Mouse (Mus musculus) layer of hippocampus, adult 9-10 months (tissue): ENCODE results near the gene Lpp.

ENCODE experiments used
- DNase-seq: peaks from one replicate; pipeline ENCODE4 v3.0.0; 2022; ENCODE audit warnings: low spot score

Gene Lpp

DNA sequence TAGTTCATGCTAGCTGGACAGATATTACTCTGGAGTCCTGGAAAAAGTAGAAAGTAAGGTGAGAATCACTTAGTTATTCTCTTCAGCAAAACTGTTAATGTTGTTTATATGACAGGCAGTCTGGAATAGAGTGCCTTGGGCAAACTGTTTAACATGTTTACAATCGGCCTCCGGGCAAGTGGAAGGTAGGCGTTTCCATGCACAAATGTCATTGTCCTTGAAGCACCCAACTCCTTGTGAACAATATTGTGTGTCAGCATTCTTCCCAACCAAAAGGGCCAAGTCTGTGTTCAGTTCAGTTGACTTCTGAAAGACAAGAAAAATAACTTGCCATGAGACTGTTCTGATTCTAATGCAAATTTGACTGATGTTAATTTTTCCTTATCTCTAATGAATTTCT is 539.5 kb downstream of the Lpp start:
- no peak for DNase-seq

GRCm38 (mm10) chr16:24933691-24934090 is 540.4 kb downstream of the Lpp start:
- DNase-seq, result no peak

DNA sequence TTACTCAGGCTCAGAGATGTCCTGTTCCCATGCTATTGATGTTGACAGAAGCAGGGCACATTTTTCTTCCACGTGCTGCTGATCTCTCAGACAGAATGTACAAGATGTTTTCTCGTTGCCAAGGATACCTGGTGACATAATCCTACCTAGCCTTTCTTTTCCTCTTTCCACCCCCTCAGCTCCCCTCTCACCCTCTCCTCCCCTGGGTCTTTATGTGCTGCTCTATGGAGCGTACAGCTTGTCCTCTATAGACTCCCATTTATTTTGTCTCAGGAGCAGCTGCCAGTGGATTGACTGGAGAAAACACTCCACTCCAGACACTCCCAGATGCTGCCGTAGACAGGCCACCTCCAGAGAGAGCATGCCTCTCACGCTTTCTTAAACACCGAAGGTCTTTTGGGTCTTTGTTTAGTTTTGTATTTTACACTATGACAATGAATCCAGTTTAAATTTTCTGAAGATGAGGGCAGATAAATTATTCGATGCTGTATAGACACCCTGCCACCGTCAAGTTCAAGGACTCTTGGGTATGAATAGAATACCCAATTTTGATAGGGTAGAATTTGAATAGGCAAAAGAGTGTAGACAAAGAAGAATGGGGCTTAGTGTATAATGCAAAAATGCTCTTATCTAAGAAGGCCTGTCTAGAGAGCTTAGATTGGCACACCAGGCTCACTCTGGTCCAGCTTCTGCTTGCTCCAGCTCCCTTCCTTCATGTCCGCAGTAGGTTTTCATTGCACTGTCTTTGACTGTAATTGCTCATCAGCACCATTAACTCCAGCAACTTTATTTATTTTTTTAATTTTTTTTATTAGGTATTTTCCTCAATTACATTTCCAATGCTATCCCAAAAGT is 548.2 kb downstream of the Lpp start:
- no peak for DNase-seq

DNA sequence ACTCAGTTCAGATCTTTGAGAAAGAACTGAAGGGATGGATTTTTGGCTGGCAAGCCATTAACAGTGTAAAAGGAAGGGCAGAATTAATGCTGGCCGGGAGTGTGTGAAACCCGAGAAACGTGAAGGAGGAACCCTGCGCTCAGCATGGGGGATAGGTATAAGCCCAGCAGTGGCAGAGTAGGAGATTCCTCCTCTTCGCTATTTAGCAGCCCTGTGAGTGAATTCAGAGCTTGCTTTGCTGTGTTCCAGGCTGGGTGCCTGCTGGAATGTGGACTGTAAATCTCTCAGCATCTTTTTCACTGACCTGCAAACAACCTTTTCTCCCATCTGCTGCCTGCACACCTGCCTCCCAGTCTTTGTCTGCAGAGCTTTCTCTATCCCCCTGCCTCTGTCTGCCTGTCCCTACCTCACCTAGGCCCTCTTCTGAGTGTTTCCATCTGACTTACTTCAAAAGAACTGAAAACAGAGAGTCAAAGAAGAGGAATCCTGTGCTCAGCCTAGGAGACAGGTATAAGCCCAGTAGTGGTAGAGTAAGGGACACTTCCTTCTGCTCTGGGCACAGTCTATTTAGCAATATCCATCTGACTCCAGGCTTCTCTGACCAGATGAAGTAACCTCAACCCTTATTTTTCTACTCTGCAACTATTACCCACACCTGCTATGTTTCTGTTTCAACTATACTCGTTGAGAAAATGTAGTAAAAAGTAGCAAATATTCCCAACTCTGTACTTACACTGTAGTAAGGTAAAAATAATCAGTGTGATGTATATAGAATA is 550.4 kb downstream of the Lpp start:
- DNase-seq, result no peak

GRCm38 (mm10) chr16:24946356-24946755 is 553.0 kb downstream of the Lpp start:
- no peak for DNase-seq

DNA sequence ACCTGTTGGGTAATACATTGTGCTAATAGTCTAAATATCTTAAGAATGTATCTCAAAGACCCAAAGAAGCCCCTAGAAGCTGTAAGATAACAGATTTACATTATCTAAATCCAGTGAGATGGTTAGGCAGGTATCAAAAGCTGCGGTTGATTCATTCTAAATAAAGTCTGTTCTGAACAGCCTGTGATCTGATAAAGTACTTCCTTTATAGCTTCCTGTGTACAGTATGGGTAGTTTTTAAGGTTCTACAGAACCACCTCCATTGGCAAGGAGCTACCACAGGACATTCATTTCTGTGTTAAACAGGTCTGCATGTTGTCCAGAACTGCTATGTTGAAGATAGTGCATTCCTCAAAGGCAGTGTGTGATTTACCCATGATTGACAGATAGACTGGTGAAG is 554.2 kb downstream of the Lpp start:
- no peak for DNase-seq

DNA sequence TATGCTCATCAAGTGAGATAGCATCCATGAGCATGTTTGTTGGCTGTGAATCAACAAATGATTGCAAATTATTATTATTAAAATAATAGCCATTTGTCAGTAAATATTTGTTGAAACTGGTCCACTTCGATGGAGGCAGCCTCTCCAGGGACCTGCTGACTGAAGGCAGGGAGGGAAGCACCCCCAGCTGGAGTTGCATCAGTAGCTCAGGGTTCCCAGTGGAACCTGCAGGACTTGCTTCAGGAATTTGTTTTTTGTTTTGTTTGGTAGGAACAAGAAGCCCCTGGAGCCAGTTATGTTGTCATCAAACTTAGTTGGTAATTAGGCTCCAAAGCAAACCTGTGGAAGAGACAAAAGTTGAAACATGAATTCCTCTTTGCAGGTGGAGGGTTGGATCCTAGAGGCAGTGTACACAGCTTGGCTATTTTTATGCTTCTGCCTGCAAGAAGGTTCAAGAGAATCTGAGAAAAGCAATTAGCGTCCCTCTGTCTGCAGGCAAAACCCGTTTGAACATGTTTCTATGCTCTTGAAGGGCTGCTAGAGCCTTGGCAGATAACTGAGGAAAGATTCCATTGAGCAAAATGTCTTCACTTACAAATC is 554.9 kb downstream of the Lpp start:
- DNase-seq, result no peak

DNA sequence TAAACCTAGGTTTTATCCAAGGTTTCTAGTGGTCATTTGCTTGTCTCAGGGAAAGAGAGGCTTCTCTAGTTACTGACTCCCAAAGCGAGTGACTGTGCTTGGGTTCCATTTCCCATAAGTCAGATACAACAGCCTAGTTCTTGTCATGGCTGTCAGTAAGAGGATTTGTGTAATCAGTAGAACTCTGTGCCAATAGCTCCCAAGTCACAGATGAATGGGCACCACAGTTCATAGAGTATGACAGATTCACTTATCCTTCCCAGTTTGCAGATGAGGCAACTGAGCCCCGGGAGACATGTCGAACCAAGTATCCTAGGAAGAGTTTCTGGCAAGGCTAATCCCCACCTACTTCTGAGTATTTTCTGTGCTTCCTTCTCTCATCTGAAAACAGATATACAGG is 556.0 kb downstream of the Lpp start:
- no peak for DNase-seq

- no peak for DNase-seq
Observed at GRCm38 (mm10) chr16:24950112-24950743, 556.9 kb downstream of the Lpp start.

DNA sequence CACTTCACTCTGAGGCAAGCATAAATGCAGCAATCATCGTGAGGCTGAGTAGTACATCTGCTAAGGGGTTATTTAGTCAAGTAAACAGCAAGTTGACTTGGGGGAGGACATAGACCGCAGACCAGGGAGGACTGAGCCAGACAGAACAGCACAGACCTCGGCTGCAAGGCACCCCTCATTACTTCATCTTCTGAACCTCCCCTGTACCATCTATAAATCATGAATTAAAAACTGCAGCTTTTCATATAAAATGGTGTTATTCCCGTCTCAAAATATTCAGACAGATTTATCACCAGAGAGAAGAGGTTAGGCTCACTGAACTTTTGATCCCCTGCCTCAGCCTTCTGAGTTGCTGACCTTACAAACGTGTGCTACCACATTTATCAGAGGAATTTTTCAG is 558.6 kb downstream of the Lpp start:
- DNase-seq, result no peak

- DNase-seq, result no peak
Observed at GRCm38 (mm10) chr16:24955054-24955453, 561.7 kb downstream of the Lpp start.

GRCm38 (mm10) chr16:24958661-24959060 is 565.4 kb downstream of the Lpp start:
- DNase-seq, result no peak

DNA sequence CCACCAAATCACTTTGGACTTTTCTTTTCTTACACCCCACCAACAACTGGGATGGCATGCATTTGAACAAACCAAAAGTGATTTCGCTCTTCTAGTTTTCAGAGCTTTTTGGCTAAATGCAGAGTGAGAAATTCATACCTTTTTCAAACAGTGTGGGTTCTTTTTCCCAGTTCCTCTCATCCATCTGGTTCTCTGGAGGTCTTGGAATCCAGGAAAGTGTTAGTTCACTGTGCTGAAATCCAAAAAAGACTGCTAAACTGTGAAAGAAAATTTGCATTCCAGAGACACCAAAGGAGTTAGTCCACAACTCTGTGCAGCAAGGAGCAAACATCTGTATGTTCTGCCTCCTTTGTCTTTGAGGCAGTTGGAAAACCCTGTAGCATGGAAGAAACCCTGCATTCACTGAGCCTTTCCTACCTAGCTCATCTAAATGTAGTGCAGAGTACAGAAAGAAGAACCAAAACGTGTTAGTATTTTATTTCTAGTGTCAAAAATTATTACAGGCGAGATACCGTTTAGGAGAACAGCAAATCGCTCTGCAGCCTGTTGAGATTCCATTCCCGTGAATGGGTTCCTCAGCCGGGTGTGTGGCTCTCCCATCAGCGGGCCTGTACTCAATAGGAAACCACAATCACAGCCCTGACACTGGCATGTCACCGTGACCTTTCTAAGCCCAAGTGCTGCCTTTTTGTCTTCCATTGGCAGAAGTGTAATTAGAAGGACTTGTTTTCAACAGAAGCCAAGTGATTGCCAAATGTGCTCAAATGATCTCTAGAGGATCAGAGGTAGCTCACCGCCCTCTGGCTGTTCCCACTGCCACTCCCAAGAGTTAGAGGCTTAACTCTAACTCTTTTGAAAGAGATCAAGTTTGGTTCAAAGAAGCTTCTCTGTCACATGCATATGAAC is 567.8 kb downstream of the Lpp start:
- DNase-seq, result no peak

DNA sequence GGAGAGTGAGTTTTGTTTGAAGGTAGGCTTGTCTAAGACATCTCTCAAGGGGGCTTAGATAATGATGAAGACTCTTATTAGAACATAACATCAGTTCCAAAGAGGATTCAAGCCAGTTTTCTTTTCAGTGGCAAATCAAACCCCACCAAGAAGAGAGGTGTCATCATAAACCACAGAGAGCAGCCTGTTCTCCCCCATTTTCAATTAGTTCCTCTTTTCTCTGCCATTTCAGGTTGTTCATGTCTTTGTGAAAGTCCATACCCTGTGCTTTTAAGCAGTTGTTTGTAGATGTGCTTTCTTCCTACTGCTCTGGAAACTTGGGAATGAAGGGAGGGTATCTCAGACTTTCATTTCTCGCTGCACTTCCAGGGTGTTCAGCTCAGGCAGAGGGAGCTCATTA is 571.0 kb downstream of the Lpp start:
- DNase-seq, result no peak

- DNase-seq, result no peak
Observed at GRCm38 (mm10) chr16:24965091-24965490, 571.8 kb downstream of the Lpp start.

DNA sequence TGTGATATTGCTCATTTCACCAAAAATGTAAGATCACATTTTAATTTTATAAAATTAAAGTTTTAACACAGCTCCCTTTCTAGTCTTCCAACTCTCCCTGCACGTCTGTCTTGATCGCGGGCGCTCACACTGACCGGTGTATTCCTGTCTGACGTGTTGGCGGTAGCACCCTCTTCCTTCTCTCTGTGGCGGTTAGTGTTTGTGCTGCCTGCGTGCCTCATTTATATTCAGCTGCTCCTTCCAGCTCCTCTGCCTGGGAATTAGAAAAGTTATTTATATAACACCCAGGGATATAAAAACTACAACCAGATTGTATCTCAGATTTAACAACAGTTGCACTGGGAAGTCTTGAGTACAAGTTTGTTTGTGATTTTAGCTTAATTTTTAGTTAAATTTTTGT is 573.2 kb downstream of the Lpp start:
- DNase-seq, result no peak

DNA sequence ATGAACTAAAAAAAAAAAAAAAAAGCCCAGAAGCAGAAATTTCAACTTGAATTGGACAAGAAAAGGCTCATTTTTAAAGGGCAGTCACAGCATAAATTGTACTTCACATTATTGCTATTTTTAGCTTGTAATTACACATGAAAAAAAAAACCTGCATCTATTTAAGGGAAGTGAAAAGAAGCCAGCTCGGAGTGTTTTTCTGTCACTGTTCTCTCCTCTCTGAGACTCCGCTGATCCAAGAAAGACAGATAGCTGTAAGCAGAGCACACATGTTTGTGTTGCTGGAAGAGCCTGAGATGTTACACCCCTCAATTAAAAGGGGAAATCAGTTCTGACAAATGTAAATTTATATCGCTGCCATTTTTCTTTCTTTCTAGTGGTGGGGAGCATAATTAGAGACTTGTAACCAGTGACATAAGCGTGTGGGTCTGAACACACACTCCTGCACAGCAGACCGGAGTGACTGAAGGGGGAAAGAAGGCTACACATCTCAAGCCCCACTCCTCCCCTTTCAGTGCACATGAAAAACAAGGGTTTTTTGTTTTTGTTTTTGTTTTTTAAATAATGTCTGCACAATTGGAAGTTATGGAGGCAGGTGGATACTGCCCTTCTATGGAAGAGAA is 579.8 kb downstream of the Lpp start:
- DNase-seq, result no peak

DNA sequence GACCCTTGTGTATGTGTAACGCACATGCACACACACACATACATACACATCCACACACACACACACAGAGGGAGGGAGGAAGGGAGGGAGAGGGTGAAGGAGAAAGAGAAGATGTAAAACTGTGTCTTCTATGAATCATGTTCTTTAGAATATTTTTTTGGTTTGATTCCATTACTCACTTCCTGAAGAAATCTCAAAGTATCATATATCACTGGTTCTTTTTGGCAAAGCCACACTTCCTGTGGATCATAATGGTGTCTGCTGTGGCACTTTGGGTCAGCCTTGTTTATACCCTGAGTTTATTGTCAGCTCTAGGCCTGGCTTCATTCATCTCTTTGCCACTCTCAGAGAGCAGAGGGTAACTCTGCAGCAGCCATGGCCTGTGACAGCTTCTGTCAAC is 584.5 kb downstream of the Lpp start:
- no peak for DNase-seq

GRCm38 (mm10) chr16:24978226-24978625 is 584.9 kb downstream of the Lpp start:
- DNase-seq, result no peak

DNA sequence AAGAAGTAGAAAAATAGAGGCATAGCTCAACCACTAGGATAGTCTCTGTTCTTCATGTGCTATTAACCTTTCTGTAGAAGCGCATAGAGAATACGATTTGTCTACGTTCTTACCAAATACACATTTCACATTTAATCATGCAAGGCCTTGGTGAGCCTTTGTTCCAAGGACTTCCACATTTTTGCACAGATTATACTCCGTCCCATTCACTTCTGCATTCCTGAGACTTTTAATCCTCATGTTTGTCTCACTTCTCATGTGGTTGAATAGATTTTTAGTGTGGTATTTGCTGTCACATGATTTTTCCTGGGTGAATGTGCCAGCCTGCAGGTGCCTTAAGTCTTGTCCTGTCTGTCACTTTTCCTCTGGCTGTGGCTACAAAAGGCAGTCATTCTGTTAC is 586.1 kb downstream of the Lpp start:
- no peak for DNase-seq

DNA sequence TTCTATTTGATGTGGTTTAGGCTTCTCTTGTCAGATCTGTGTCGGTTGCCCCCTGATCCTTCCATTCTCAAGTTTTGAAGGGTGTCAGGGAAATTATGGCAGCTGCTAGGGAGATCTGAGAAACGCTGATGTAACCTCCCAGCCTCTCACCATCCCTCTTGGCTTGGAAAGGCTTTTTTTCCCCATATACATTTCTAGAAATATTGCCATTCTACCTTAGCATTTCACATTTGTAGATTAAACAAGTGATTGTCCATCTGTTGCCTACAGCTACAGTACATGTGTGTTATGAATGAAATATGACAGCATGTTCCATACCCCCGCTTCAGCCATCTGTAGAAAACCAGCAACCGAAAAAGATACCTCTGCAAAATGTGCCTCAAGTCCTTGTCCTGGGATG is 589.5 kb downstream of the Lpp start:
- DNase-seq, result no peak
